Mouse (Mus musculus) embryonic fibroblast, embryonic 13.5 days (primary cell): ENCODE measurements around the gene Ncam1. TPM values are rescaled to one million over a fixed set of nuclear protein-coding genes. Genes with fewer than 3 reads are reported as not detected.

Experiments
- H3K27ac ChIP-seq: 2 replicates; pipeline ENCODE4 v1.5.1; 2012; ENCODE audit warnings: low read length, control low read depth, inconsistent platforms; ENCODE audit not compliant: insufficient read depth
- H3K4me1 ChIP-seq: 2 replicates; pipeline ENCODE4 v1.6.1; 2011; ENCODE audit warnings: low read length; ENCODE audit not compliant: control insufficient read depth, insufficient read depth
- H3K4me3 ChIP-seq: 2 replicates; pipeline ENCODE4 v1.5.1; 2011; ENCODE audit warnings: mild to moderate bottlenecking, control low read depth, low read length; ENCODE audit not compliant: insufficient read depth
- CTCF ChIP-seq: IDR thresholded peaks from 2 replicates; pipeline ENCODE4 v1.5.1; 2011; ENCODE audit warnings: mild to moderate bottlenecking, control low read depth, low read length, moderate library complexity, borderline replicate concordance; ENCODE audit not compliant: insufficient read depth
- POLR2A ChIP-seq: IDR thresholded peaks from 2 replicates; pipeline ENCODE4 v1.6.1; 2011; ENCODE audit warnings: low read depth, mild to moderate bottlenecking, control low read depth, low read length, moderate library complexity
- polyA plus RNA-seq: library from polyadenylated mRNA; stranded (reverse); fragments of >200 nt; gene quantifications from 2 replicates; pipeline ENCODE4 v1.2.4, GENCODE M21; 2011; ENCODE audit warnings: low read depth; ENCODE audit not compliant: missing spikeins, insufficient read length

Gene Ncam1
- polyA plus RNA-seq, 1 experiment = 182 TPM

DNA sequence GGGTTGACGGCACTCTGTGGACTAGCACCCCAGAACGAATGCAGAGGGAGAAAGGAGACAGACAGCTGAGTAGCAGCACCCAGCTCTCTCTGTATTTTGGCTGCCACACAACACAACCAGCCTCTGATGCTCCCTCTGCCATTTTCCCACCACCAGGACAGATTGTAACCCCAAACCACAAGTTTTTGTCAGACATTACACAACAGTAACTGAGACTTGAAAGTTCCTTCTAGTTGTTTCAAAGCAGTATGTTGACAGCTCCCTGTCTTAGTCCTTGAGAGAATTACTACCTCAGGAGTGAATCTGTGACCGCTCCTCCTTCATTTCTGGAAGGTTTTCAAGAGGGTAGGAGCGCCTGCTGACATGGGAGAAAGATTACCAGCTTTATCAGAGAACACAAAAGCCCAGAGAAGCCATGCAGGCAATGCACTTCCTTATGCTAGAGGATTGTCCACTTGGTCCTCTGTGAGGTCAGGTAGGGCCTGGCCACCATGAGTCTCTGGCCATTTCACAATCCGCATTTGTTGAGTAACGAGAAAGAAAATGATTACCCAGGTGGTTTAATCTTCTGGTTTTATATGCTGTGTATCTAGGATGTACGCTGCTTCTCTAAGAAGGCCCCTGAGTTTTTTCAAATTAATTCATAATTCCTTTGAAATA, 64.2 kb downstream of the Ncam1 start:
- H3K4me1 ChIP-seq = peaks cover 7% of the 10 kb centered on the region
- no peak for TF ChIP-seq CTCF
- no peak for TF ChIP-seq POLR2A
- no peak overlapping the region for H3K4me3 ChIP-seq
- no peak overlapping the region for H3K27ac ChIP-seq

GRCm38 (mm10) chr9:49733726-49734125, 65.0 kb downstream of the Ncam1 start:
- Histone ChIP-seq H3K4me3 (no peak overlapping the region), H3K4me1 (peaks cover 13% of the 10 kb centered on the region), H3K27ac (no peak overlapping the region)
- TF ChIP-seq CTCF (no peak), POLR2A (no peak)

GRCm38 (mm10) chr9:49729479-49729878, 69.2 kb downstream of the Ncam1 start:
- H3K27ac ChIP-seq = no peak overlapping the region
- peaks cover 14% of the 10 kb centered on the region for H3K4me1 ChIP-seq
- H3K4me3 ChIP-seq = no peak overlapping the region
- TF ChIP-seq POLR2A = no peak
- TF ChIP-seq CTCF = no peak

DNA sequence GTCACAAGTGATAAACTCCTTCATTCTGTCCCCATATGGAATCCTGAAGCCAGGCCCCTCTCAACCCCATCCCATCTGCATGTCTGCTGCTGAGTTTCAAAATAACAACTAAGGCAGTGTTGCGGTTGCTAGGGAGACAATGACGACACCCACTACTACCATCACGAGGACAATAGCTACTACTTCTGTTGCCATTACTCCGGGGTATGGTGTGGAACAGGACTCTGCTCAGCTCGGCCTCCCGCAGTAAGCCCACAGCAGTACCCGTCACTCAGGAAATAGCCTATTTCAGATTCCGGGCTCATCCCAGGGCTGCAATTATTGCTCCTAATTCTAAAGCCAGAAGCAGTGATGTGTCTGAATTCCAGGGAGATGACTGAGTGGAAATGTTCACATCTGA, 70.5 kb downstream of the Ncam1 start:
- Histone ChIP-seq H3K4me3 (no peak overlapping the region), H3K4me1 (peaks cover 15% of the 10 kb centered on the region), H3K27ac (no peak overlapping the region)
- TF ChIP-seq POLR2A (no peak), CTCF (no peak)

DNA sequence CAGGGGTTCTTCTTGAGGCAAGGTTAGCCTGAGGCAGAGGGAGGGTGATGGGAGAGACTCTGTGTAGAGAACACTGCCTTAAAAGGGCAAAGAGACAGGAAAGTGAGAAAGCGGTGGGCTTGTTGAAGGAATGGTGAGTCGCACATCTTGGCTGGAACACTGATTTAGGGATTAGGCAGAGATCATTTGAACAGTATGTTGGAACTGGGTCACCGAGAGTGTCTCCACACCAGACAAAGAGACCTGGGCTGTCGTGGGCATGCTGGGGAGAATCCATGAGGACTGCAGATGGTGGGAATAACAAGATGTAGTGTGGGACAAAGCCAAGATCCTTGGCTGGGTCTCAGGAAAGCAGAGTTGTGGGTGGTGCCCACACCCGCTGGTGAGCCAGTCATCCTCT, 76.0 kb downstream of the Ncam1 start:
- 0 out of 2 replicates have a peak, but pooled peaks cover 14% of the 10 kb centered on the region for H3K4me1 ChIP-seq
- H3K27ac ChIP-seq = peak overlapping the region; percentile 49
- TF ChIP-seq CTCF (no peak), POLR2A (no peak)
- H3K4me3 ChIP-seq = no peak overlapping the region

DNA sequence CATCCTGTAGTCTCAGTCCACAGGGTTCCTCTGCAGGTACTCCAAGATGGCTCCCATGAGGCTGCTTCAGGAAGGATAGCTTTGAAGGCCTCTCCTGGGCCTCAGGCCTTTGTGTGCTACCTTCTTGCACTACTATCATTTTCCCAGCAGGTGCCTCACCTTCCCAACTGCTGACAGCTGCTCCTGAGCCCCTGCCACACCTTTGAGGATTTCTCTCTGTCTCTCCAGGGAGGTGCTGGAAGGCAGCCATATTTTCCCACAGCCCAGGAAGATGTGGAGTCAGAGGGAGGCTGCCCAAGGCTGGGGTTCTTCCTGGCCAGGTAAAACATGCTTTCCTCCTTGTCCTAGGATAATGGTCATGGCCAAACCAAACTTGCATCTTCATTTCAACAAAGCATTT, 83.6 kb downstream of the Ncam1 start:
- H3K4me3 ChIP-seq = no peak overlapping the region
- H3K4me1 ChIP-seq = no peaks in the 10 kb centered on the region
- TF ChIP-seq CTCF (no peak), POLR2A (no peak)
- no peak overlapping the region for H3K27ac ChIP-seq

GRCm38 (mm10) chr9:49714091-49714490, 84.6 kb downstream of the Ncam1 start:
- H3K4me3 ChIP-seq = no peak overlapping the region
- no peak overlapping the region for H3K27ac ChIP-seq
- no peak for TF ChIP-seq POLR2A
- TF ChIP-seq CTCF = no peak
- H3K4me1 ChIP-seq = no peaks in the 10 kb centered on the region

GRCm38 (mm10) chr9:49707646-49708045, 91.1 kb downstream of the Ncam1 start:
- TF ChIP-seq CTCF (no peak), POLR2A (no peak)
- H3K27ac ChIP-seq = no peak overlapping the region
- no peak overlapping the region for H3K4me3 ChIP-seq
- H3K4me1 ChIP-seq = no peaks in the 10 kb centered on the region

- no peak overlapping the region for H3K4me3 ChIP-seq
- no peaks in the 10 kb centered on the region for H3K4me1 ChIP-seq
- TF ChIP-seq POLR2A (no peak), CTCF (no peak)
- H3K27ac ChIP-seq = no peak overlapping the region
These were observed 94.3 kb downstream of the Ncam1 start for GRCm38 (mm10) chr9:49704196-49704967.

DNA sequence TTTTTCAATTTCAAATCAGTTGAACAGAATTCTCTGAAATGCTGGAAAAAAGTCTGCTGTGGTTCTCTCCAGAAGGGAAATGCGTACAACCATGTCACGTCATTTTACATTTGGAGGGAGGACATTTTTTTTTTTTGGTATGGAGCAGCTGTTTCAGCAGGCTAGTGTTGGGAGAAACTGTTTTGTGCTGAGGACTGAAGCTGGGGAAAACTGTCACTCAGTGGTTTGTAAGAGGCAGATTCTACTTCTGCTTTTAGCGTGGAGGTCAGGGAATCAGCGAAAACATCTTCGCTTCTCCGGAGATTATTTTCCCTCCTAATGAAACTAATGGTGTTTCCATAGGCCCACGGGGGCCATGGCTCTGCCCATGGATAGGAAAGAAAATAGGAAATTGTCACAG, 103.4 kb downstream of the Ncam1 start:
- TF ChIP-seq POLR2A = no peak
- no peak for TF ChIP-seq CTCF
- H3K4me3 ChIP-seq = no peak overlapping the region
- H3K27ac ChIP-seq = no peak overlapping the region
- H3K4me1 ChIP-seq = no peaks in the 10 kb centered on the region
